Mouse (Mus musculus): ENCODE measurements around the gene Gm20538. TPM values are rescaled to one million over a fixed set of nuclear protein-coding genes. Genes with fewer than 3 reads are reported as not detected.

The Gm20538 gene
- polyA plus RNA-seq, 1 experiment = not detected

DNA sequence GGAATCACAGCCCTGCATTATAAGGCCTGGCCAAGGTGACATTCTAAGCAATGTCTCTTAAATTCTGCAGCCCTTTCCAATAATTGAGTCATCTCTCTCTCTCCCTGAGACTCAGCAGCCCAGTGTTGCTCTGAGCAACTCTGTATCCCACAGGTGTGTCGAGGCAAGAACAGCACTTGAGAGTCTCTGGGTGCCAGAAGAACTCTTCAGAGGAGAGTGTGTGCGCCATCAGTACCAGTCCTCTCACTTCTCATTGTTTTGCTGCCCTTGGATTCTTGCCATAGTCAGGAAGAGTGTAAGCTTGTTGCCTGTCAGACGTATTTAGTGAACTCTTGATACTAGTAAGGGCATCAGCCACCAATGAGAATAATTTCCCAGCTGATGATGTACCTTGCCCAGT lies 15.1 kb upstream of the Gm20538 start:
- Histone ChIP-seq H3K4me3 (replicated peaks; ENCODE audit: extremely low read depth, low read depth, low read length) (no peak overlapping the region), H3K4me1 (ENCODE audit: control insufficient read depth, insufficient read depth, low read length) (peaks cover 3% of the 10 kb centered on the region; the same call in 1 of the 2 replicates)
- 54% methylated on average over 3 of the region's 3 CpGs for WGBS
- TF ChIP-seq POLR2A (IDR thresholded peaks at IDR 0.05; ENCODE audit: borderline replicate concordance, extremely low read depth, low read depth, low read length) = no peak
- no peak for TF ChIP-seq CTCF (IDR thresholded peaks at IDR 0.05; ENCODE audit: insufficient read depth, low read length)
- peak; percentile 27 for DNase-seq

DNA sequence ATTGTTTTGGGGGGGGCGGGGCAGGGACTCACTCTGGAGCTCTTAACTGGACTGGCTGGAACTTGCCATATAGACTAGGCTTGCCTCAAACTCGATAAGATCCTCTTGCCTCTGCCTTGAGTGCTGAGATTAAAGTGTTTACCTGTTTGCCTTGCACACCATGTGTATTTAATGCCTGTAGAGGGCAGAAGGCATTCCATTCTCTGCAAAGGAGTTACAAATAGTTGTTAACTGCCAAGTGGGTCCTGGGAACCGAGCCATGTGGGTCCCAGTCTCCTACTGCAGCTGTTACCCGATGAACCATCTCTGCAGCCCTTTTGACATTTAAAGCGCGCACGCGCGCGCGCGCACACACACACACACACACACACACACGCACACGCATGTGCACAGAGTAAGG lies 11.4 kb upstream of the Gm20538 start:
- Histone ChIP-seq H3K4me1 (ENCODE audit: control insufficient read depth, insufficient read depth, low read length) (peaks cover 3% of the 10 kb centered on the region; the same call in 1 of the 2 replicates), H3K4me3 (replicated peaks; ENCODE audit: extremely low read depth, low read depth, low read length) (no peak overlapping the region)
- 76% methylated on average over 14 of the region's 14 CpGs for WGBS
- no peak for TF ChIP-seq POLR2A (IDR thresholded peaks at IDR 0.05; ENCODE audit: borderline replicate concordance, extremely low read depth, low read depth, low read length)
- no peak for TF ChIP-seq CTCF (IDR thresholded peaks at IDR 0.05; ENCODE audit: insufficient read depth, low read length)
- peak; percentile 41 for DNase-seq

DNA sequence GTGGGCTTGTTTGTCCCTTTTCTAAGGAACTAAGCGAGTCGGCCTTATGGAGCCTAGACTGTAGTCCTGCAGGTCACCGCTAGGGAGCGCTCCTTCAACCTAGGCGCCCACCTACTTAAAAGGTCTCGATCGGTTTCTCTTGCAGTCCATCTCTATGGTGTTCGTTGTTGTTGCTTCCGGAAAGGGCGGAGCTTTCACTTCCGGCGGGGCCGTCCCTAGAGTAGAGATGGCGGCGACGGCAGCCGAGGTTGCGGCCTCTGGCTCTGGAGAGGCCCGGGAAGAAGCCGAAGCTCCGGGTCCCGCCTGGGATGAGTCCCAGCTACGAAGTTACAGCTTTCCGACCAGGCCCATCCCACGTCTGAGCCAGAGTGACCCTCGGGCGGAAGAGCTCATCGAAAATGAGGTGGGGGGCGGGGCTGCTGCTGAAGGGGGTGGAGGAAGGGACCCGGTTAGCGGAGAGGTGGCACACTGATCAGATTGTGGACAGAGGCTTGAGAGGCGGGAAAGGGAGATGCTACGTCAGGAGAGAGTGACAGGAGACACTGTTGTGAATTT lies 10.1 kb upstream of the Gm20538 start, which contains the start of gene Hif1an:
Gene Hif1an, plus strand, starts transcription at position 199 of the 555 bp plus-strand sequence.
- Histone ChIP-seq H3K4me1 (ENCODE audit: control insufficient read depth, insufficient read depth, low read length) (peaks cover 3% of the 10 kb centered on the region; the same call in 1 of the 2 replicates), H3K4me3 (replicated peaks; ENCODE audit: extremely low read depth, low read depth, low read length) (peak within 1 kb of the TSS; percentile 87)
- TF ChIP-seq CTCF (IDR thresholded peaks at IDR 0.05; ENCODE audit: insufficient read depth, low read length) = peak; percentile 93
- peak; percentile 62; the same call in 1 of the 2 replicates for TF ChIP-seq POLR2A (IDR thresholded peaks at IDR 0.05; ENCODE audit: borderline replicate concordance, extremely low read depth, low read depth, low read length)
- DNase-seq = peak; percentile 92
- WGBS = under 1% methylated on average over 33 of the region's 33 CpGs

DNA sequence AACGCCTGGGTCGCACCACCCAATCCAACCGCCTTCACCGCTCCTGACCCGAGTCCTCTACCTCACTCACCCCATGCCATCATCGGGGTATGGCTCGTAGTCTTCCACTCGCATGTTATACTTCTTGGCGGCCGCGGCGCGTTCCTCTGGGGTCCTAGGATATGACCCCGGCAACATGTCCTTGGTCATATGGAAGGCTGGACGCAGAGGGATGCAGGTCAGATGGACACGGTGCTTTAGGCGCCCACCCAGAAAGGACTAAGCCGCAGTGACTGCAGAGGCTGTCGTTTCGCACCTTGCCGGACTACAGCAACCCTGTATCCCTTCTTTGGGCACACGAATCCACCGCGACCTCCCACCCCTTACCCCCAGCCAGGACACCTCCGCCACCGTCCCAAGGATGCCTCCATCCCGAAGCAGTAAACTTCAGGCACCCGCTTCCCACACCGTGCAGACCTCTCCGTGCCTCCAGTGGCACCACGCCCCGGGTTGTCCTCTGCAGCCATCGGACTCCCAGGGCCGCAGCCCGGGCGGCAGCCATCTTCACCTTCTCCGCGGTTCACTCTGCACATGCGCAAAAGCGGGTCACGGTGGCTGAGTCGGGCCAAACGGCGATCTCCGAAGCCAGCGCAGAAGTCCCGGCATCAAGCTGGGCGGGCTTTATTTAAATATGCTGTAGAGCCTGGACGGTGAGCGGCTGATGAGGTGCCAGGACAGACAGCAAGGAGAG lies 2.4 kb upstream of the Gm20538 start, which contains the start of gene Ndufb8:
Gene Ndufb8, minus strand, starts transcription at position 580 of the 730 bp plus-strand sequence.
- Histone ChIP-seq H3K4me1 (ENCODE audit: control insufficient read depth, insufficient read depth, low read length) (no peaks in the 10 kb centered on the region), H3K4me3 (replicated peaks; ENCODE audit: extremely low read depth, low read depth, low read length) (peak within 1 kb of the TSS; percentile 99)
- TF ChIP-seq POLR2A (IDR thresholded peaks at IDR 0.05; ENCODE audit: borderline replicate concordance, extremely low read depth, low read depth, low read length) (peak; percentile 88; the same call in 1 of the 2 replicates), CTCF (IDR thresholded peaks at IDR 0.05; ENCODE audit: insufficient read depth, low read length) (no peak)
- DNase-seq = peak; percentile 96
- under 1% methylated on average over 50 of the region's 50 CpGs for WGBS

DNA sequence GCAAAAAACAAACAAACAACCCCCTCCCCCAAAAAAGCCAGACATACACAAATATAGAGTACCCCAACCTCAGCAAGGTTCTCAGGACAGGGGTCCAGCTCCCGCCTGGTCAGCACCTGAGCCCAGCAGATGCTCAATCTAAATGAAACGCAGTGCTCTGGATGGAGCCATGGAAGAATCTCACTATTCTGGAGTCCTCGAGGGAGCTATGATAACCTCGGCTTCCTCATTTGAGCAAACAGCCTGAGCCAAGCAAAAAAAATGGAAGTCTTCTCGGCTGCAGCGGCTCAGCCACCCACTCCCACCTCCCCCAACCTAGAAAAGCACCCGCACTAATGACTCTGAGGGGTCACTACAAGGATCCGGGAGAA lies 1.8 kb upstream of the Gm20538 start:
- 4% methylated on average over 8 of the region's 8 CpGs for WGBS
- Histone ChIP-seq H3K4me1 (ENCODE audit: control insufficient read depth, insufficient read depth, low read length) (no peaks in the 10 kb centered on the region), H3K4me3 (replicated peaks; ENCODE audit: extremely low read depth, low read depth, low read length) (peak overlapping the region; percentile 99)
- no peak for DNase-seq
- TF ChIP-seq CTCF (IDR thresholded peaks at IDR 0.05; ENCODE audit: insufficient read depth, low read length) = no peak
- TF ChIP-seq POLR2A (IDR thresholded peaks at IDR 0.05; ENCODE audit: borderline replicate concordance, extremely low read depth, low read depth, low read length) = no peak

DNA sequence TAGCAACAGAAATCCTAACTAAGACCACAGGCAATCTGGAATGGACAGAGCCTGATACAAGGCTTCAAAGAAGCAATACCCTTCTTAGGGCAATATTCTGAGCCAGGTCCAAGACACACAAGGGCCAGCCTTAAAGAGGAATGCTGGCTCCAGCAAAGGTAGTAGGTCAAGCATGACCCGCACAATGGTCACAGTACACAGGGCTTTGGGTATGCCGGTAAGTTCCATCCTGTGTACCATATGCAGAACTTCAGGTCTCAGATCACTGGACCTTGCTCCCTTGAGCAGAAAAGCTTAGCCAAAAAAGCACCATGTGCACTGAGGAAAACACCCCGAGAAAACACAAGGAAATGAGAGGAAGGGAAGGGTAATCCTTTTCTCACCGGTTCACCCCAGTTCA lies 655 bp upstream of the Gm20538 start:
- DNase-seq = no peak
- no peak overlapping the region for H3K4me3 ChIP-seq (replicated peaks; ENCODE audit: extremely low read depth, low read depth, low read length)
- no peaks in the 10 kb centered on the region for H3K4me1 ChIP-seq (ENCODE audit: control insufficient read depth, insufficient read depth, low read length)
- no peak for TF ChIP-seq POLR2A (IDR thresholded peaks at IDR 0.05; ENCODE audit: borderline replicate concordance, extremely low read depth, low read depth, low read length)
- TF ChIP-seq CTCF (IDR thresholded peaks at IDR 0.05; ENCODE audit: insufficient read depth, low read length) = no peak
- 88% methylated on average over 4 of the region's 4 CpGs for WGBS

DNA sequence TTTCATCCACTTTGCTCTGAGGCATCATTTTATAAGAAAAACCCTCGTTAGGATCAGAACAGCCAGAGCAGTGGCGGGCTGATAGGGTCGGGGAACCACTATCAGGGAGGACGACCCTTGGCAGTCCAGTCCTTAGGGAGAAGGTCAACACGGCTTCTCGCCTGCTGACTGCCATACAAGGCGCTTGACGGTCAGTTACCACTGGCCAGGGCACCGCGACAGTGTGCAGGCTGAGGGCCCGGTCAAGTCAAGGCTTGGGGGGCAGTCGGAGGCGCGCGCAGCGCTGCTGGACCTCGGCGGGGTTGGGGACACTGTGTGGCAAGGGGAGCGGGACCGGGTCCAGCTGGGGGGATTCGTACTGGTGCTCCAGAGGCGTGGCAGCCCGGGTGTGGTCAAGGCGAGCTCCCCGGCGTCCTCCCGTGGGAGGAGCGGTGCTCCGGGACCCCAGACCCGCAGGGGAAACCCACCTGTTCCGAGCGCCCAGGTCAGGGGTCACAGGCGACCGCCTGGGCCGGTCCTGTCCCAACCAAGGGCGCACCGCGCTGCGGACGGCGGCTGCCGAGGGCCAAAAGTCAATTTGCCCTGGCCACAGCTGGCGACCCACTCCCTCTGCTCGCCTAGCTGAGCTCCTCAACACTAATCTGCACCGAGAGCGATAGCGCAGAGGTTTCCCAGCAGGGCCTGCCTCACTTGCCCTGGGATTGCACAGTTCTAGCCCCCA lies 7.2 kb downstream of the Gm20538 start, which contains the start of gene Sec31b:
Gene Sec31b, minus strand, starts transcription at position 544 of the 721 bp plus-strand sequence.
- H3K4me3 ChIP-seq (replicated peaks; ENCODE audit: extremely low read depth, low read depth, low read length) = peak within 1 kb of the TSS; percentile 52
- no peaks in the 10 kb centered on the region; the same call in 1 of the 2 replicates for H3K4me1 ChIP-seq (ENCODE audit: control insufficient read depth, insufficient read depth, low read length)
- 2% methylated on average over 47 of the region's 47 CpGs for WGBS
- peak; percentile 54 for DNase-seq
- TF ChIP-seq CTCF (IDR thresholded peaks at IDR 0.05; ENCODE audit: insufficient read depth, low read length) (no peak), POLR2A (IDR thresholded peaks at IDR 0.05; ENCODE audit: borderline replicate concordance, extremely low read depth, low read depth, low read length) (no peak)

DNA sequence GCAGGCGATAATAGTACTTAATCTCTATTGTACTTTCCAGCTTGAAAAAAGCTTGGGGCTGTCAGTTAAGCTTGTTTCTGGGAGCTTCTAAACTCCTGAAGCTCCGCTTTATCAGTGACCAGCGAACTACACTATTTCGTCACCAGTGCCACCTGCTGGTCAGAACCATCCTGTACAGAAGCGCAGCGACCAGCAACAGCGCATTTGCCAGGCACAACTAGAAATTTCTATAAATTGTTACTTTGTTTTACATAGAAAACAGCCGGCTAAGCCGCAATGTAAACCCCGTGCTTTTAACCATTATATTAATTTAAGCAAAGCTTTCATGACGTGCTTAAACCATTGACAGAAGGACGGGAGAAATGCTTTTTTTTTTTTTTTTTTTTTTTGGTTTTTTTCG lies 7.9 kb downstream of the Gm20538 start:
- Histone ChIP-seq H3K4me3 (replicated peaks; ENCODE audit: extremely low read depth, low read depth, low read length) (no peak overlapping the region), H3K4me1 (ENCODE audit: control insufficient read depth, insufficient read depth, low read length) (no peaks in the 10 kb centered on the region; the same call in 1 of the 2 replicates)
- DNase-seq = peak; percentile 71
- no peak for TF ChIP-seq POLR2A (IDR thresholded peaks at IDR 0.05; ENCODE audit: borderline replicate concordance, extremely low read depth, low read depth, low read length)
- peak; percentile 92 for TF ChIP-seq CTCF (IDR thresholded peaks at IDR 0.05; ENCODE audit: insufficient read depth, low read length)
- WGBS = 2% methylated on average over 13 of the region's 13 CpGs

DNA sequence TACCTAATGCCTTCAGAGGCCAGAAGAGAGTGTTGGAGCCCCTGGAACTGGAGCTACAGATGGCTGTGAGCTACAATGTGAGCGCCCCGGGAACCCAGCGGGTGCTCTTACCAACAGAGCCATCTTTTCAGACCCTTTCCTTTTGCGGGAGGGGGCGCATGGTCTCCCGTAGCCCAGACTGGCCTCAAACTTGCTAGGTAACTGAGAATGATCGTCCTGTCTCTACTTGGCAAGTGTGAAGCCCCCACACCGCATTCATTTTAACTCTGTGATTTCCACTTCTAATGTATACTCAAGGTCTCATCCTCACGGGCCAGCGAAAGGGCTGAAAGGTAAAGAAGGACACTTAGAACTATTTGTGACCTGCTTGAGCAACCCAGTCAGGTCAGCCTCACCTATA lies 8.3 kb downstream of the Gm20538 start:
- TF ChIP-seq CTCF (IDR thresholded peaks at IDR 0.05; ENCODE audit: insufficient read depth, low read length) (no peak), POLR2A (IDR thresholded peaks at IDR 0.05; ENCODE audit: borderline replicate concordance, extremely low read depth, low read depth, low read length) (no peak)
- Histone ChIP-seq H3K4me1 (ENCODE audit: control insufficient read depth, insufficient read depth, low read length) (no peaks in the 10 kb centered on the region; the same call in 1 of the 2 replicates), H3K4me3 (replicated peaks; ENCODE audit: extremely low read depth, low read depth, low read length) (no peak overlapping the region)
- no peak for DNase-seq
- WGBS = 60% methylated on average over 10 of the region's 10 CpGs

Data from lung, adult 2 months (tissue).